Mouse (Mus musculus): ENCODE measurements around the gene Tnfrsf18. TPM values are rescaled to one million over a fixed set of nuclear protein-coding genes. Genes with fewer than 3 reads are reported as not detected.
A peak's percentile ranks its signal among the peaks of the same experiment; 100 is the strongest.

Tnfrsf18 gene
- 0.17 and 0.34 TPM in 2 replicates for polyA plus RNA-seq (2012; rRNA removed)

DNA sequence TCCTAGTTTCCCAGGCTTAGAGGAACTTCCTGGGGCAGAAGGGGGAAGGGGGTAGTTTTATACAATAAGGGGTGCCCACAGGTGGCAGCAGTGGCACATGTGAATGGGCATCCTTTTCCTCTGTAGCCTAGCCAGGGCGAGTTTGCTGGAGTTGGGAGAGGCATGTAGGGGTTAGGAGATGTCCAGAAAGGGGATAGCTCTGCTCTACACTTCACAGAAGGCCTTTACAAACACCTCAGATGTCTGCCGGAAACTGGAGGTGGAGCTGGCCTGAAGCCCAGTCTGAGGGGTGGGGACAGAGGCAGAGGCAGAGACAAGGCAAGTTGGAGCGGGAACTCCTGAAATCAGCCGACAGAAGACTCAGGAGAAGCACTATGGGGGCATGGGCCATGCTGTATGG lies at the start of gene Tnfrsf18:
Tnfrsf18 (plus strand) TSS at position 152 of the 400 bp plus-strand sequence.
- Histone ChIP-seq H3K27ac (ENCODE audit: insufficient read depth, low read length) (no peak within 1 kb of the TSS), H3K4me1 (ENCODE audit: control insufficient read depth, insufficient read depth, low read length) (peaks cover 6% of the 10 kb centered on the region; the same call in 1 of the 2 replicates), H3K4me3 (ENCODE audit: insufficient read depth, low read length) (no peak within 1 kb of the TSS)
- TF ChIP-seq CTCF (IDR thresholded peaks at IDR 0.05; ENCODE audit: extremely low read depth, insufficient read depth, low read length), result no peak
- no peak for TF ChIP-seq POLR2A (IDR thresholded peaks at IDR 0.05; ENCODE audit: extremely low read depth, insufficient read depth, low read length)

DNA sequence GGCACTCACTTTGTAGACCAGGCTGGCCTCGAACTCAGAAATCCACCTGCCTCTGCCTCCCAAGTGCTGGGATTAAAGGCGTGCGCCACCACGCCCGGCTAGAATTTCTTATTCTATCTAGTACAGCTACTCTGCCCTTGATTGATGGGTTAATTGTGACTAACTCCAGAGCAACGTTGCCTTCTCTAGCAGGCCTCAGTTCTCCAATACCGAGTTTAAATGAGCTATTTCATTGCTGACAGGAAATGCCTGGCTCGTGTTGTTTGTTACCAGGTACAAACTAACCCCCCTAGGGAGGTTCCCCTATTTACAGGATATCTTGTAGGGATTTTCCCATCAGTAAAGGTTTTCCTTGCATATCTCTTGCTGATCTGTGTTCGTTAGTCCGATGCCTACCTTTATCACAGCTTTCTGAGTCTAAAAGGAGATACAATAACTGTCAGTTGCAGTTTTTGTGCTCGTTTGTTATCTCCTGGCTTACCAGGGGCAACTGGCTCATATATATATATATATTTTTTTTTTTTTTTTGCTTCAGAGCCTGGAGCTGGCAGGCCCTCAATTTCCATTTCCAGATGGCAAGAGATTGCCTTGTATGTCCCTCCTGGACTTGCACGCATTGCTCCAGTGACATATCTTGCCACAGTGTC lies 44.4 kb upstream of the Tnfrsf18 start:
- Histone ChIP-seq H3K4me1 (ENCODE audit: control insufficient read depth, insufficient read depth, low read length) (no peaks in the 10 kb centered on the region), H3K4me3 (ENCODE audit: insufficient read depth, low read length) (no peak overlapping the region), H3K27ac (ENCODE audit: insufficient read depth, low read length) (no peak overlapping the region)
- TF ChIP-seq POLR2A (IDR thresholded peaks at IDR 0.05; ENCODE audit: extremely low read depth, insufficient read depth, low read length), result no peak
- no peak for TF ChIP-seq CTCF (IDR thresholded peaks at IDR 0.05; ENCODE audit: extremely low read depth, insufficient read depth, low read length)

DNA sequence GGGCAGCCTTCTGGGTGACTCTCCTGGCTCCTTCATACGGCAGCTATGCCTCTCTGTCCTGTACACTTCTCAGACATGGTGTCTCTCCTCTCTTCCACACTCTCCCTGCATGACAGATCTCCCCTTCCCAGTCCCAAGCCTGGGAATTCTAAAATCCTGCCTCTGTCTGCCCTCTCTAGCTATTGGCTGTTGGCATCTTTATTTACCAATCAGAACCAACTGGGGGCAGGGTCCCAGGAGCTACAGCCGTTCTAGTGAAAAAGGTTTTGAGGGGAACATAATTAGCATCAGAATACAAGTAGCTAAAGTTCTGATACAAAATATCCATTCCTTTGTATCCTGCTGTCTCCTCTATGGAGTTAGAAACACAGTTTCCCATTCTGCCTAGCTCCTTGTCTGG lies 42.2 kb upstream of the Tnfrsf18 start:
- Histone ChIP-seq H3K4me1 (ENCODE audit: control insufficient read depth, insufficient read depth, low read length) (no peaks in the 10 kb centered on the region), H3K4me3 (ENCODE audit: insufficient read depth, low read length) (no peak overlapping the region), H3K27ac (ENCODE audit: insufficient read depth, low read length) (no peak overlapping the region)
- no peak for TF ChIP-seq CTCF (IDR thresholded peaks at IDR 0.05; ENCODE audit: extremely low read depth, insufficient read depth, low read length)
- no peak for TF ChIP-seq POLR2A (IDR thresholded peaks at IDR 0.05; ENCODE audit: extremely low read depth, insufficient read depth, low read length)

DNA sequence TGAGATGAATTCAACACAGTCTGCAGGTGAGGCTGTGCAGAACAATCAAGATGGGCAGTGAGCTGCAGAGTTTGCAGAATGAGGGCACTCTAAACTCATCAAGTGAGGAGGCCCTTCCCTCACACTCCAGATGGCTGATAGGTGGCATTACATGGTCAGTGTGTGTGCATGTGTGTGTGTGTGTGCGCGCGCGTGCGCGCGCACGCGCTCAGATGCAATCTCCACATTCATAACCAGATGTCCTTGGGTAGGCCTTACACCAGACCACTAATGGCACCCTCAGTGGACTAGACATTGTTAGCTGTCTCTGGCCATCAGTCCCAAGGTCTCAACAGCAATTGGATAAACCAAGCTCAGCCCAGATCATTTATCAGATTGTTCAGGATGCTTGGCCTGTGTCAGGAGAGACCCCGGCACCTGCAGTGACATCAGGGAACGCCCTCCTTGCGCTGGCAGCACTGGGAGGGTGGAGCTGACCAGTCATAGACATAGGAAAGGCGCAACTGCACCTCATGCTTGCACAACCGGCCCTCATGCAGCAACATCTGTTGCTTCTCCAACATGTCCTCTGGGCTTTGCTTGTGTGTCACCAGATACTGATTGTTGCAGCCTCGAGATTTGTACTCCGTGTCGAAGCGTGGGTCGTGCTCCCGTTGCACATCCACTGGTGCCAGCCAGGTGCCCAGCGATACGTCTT lies 34.6 kb upstream of the Tnfrsf18 start:
- Histone ChIP-seq H3K4me1 (ENCODE audit: control insufficient read depth, insufficient read depth, low read length) (peaks cover 8% of the 10 kb centered on the region), H3K27ac (ENCODE audit: insufficient read depth, low read length) (peak overlapping the region; percentile 98; the same call in 1 of the 2 replicates), H3K4me3 (ENCODE audit: insufficient read depth, low read length) (peak overlapping the region; percentile 75)
- TF ChIP-seq CTCF (IDR thresholded peaks at IDR 0.05; ENCODE audit: extremely low read depth, insufficient read depth, low read length) (no peak), POLR2A (IDR thresholded peaks at IDR 0.05; ENCODE audit: extremely low read depth, insufficient read depth, low read length) (no peak)

DNA sequence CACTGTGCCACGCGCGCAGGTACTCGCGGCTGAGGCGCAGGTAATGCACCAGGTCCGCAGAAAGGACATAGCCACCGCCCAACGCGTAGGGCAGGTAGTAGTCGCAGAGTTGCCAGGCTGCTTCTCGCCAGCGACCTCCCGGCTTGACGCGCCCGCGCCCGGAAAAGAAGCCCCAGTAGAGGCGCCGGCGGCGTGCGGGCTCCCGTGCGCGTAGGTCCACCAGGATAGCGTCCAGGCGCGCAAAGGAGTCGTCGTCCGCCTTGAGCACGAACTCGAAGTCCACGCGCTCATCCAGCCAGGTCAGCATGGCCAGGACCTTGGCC lies 34.1 kb upstream of the Tnfrsf18 start:
- TF ChIP-seq POLR2A (IDR thresholded peaks at IDR 0.05; ENCODE audit: extremely low read depth, insufficient read depth, low read length) (no peak), CTCF (IDR thresholded peaks at IDR 0.05; ENCODE audit: extremely low read depth, insufficient read depth, low read length) (no peak)

DNA sequence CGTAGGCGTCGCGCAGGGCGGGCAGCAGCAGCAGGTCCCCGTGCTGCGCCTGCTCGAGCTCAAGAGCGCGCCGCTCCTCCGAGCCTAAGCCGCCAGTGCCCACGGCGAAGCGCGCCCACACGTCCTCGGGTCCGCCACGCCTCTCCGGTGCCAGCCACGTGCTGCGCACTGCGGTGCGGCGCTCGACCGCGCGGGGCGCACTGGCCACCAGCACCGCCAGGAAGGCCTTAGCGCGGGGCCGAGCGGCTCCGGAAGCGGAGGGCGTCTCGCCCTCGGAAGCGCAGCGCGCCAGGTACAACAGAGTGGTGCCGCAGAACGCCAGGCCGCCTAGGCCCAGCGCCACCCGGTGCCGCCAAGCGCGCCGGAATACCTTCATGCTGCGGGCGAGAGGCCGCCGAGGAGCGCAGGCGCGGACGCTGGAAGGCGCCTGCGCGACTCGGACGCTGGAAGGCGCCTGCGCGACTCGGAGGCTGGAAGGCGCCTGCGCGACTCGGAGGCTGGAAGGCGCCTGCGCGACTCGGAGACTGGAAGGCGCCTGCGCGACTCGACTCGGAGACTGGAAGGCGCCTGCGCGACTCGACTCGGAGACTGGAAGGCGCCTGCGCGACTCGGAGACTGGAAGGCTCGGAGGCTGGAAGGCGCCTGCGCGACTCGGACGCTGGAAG lies 33.6 kb upstream of the Tnfrsf18 start, which contains the start of the genes B3galt6 and Sdf4:
B3galt6 (minus strand) TSS at position 409 of the 665 bp plus-strand sequence.
Sdf4 (plus strand) TSS at position 632 of the 665 bp plus-strand sequence.
- peak within 1 kb of the TSS; percentile 75 for H3K4me3 ChIP-seq (ENCODE audit: insufficient read depth, low read length)
- TF ChIP-seq POLR2A (IDR thresholded peaks at IDR 0.05; ENCODE audit: extremely low read depth, insufficient read depth, low read length), result peak; percentile 49; the same call in 1 of the 2 replicates
- peak; percentile 44 for TF ChIP-seq CTCF (IDR thresholded peaks at IDR 0.05; ENCODE audit: extremely low read depth, insufficient read depth, low read length)
- peak within 1 kb of the TSS; percentile 98 for H3K27ac ChIP-seq (ENCODE audit: insufficient read depth, low read length)
- H3K4me1 ChIP-seq (ENCODE audit: control insufficient read depth, insufficient read depth, low read length), result peaks cover 8% of the 10 kb centered on the region

More for the DNA sequence above, 34.1 kb upstream of the Tnfrsf18 start:
- H3K27ac ChIP-seq (ENCODE audit: insufficient read depth, low read length), result peak overlapping the region; percentile 98; the same call in 1 of the 2 replicates
- peak overlapping the region; percentile 75 for H3K4me3 ChIP-seq (ENCODE audit: insufficient read depth, low read length)
- H3K4me1 ChIP-seq (ENCODE audit: control insufficient read depth, insufficient read depth, low read length), result peaks cover 8% of the 10 kb centered on the region

DNA sequence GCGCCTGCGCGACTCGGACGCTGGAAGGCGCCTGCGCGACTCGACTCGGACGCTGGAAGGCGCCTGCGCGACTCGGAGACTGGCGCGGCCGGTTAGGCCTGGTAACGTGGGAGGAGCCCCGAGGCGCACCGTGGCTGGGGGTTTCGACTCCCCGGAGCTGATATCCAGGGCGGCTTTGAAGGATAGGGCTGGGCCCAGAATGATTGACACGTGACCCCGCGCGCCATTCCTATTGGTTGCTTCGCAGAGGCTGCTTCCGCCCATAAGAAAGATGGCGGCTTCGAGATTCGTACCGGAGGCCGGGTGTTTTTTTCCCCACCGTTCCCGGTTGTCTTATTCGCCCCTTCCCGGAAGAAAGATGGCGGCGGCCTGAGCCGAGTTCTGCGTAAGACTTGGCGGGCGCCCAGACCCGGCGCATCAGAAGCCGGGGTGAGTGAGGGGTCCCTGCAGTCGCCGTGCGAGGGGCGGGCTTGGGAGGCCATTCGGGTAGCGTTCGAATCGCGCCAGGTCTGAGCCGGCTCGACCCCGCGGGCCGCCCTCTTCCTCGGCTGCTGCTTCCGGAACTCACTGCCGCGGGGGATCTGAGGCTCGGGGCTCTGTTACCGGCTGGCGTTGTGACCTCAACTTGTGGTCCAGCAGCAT lies 32.9 kb upstream of the Tnfrsf18 start:
- Histone ChIP-seq H3K4me1 (ENCODE audit: control insufficient read depth, insufficient read depth, low read length) (peaks cover 8% of the 10 kb centered on the region), H3K27ac (ENCODE audit: insufficient read depth, low read length) (peak overlapping the region; percentile 86), H3K4me3 (ENCODE audit: insufficient read depth, low read length) (peak overlapping the region; percentile 75)
- TF ChIP-seq POLR2A (IDR thresholded peaks at IDR 0.05; ENCODE audit: extremely low read depth, insufficient read depth, low read length), result peak; percentile 51
- TF ChIP-seq CTCF (IDR thresholded peaks at IDR 0.05; ENCODE audit: extremely low read depth, insufficient read depth, low read length), result no peak

DNA sequence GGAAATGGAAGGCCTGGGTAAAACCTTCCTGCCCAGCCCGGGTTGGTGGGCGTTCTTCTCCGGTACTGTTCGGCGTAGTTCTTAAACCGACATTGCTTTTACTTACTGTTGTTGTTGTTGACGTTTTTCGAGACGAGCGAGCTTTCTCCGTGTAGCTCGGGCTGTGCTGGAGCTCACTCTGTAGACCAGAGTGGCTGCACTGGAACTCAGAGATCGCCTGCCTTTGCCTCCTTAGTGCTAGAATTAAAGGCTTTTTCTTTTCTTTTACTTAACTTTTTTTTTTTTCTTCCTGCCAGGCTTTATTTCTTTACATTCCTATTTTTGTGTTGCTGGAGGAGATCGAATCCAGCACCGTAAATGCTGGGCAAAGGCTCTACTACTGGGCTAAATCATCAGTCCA lies 32.4 kb upstream of the Tnfrsf18 start:
- Histone ChIP-seq H3K4me1 (ENCODE audit: control insufficient read depth, insufficient read depth, low read length) (peaks cover 8% of the 10 kb centered on the region), H3K4me3 (ENCODE audit: insufficient read depth, low read length) (peak overlapping the region; percentile 75), H3K27ac (ENCODE audit: insufficient read depth, low read length) (peak overlapping the region; percentile 34)
- TF ChIP-seq CTCF (IDR thresholded peaks at IDR 0.05; ENCODE audit: extremely low read depth, insufficient read depth, low read length), result no peak
- TF ChIP-seq POLR2A (IDR thresholded peaks at IDR 0.05; ENCODE audit: extremely low read depth, insufficient read depth, low read length), result no peak

DNA sequence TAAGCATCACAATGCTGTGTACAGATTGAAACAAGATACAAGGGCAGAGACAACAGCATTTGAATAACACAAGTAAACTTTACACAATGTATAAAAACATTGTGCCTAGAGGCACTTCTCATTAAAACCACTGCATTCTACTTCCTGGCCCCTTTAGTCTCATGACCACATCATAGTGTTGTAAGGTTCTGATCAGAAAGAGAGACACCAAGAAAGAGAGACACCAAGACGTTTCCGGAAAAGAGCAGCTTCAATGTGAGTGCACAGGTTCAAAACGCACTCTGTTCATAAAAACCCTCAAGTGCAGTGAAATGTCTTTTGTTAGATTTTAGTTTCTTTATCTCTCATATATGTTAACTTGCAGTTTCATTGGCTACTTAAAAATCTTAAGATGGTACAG lies 21.9 kb upstream of the Tnfrsf18 start:
- Histone ChIP-seq H3K4me3 (ENCODE audit: insufficient read depth, low read length) (no peak overlapping the region), H3K4me1 (ENCODE audit: control insufficient read depth, insufficient read depth, low read length) (no peaks in the 10 kb centered on the region), H3K27ac (ENCODE audit: insufficient read depth, low read length) (no peak overlapping the region)
- TF ChIP-seq CTCF (IDR thresholded peaks at IDR 0.05; ENCODE audit: extremely low read depth, insufficient read depth, low read length) (no peak), POLR2A (IDR thresholded peaks at IDR 0.05; ENCODE audit: extremely low read depth, insufficient read depth, low read length) (no peak)

All from cortical plate, adult 2 months (tissue).